Mouse (Mus musculus) macrophage (primary cell): Measurements from ENCODE around the gene Mau2. TPM values are rescaled to one million over a fixed set of nuclear protein-coding genes. Genes with fewer than 3 reads are reported as not detected.
"Not testable (repeated sequence)": the region's sequence is repeated elsewhere in the genome, so short reads cannot be mapped to it uniquely, and the experiment has no call there.

Experiments used
- H3K27ac ChIP-seq: fragments of 350-480 bp; formaldehyde crosslinking; 2 replicates; pipeline ENCODE4 v1.9.0; 2021
- H3K36me3 ChIP-seq: fragments of 350-480 bp; formaldehyde crosslinking; 2 replicates; pipeline ENCODE4 v1.9.0; 2021; ENCODE audit errors: inconsistent target
- H3K4me3 ChIP-seq: fragments of 350-480 bp; formaldehyde crosslinking; 2 replicates; pipeline ENCODE4 v1.9.0; 2021; ENCODE audit errors: inconsistent target
- H3K79me2 ChIP-seq: fragments of 350-480 bp; formaldehyde crosslinking; 2 replicates; pipeline ENCODE4 v1.9.0; 2021; ENCODE audit errors: inconsistent target
- WGBS: methylation state at CpG from one replicate; pipeline ENCODE4 v1.1.7; 2026; ENCODE audit warnings: inconsistent platforms; ENCODE audit not compliant: missing documents; 5-methylcytosine and 5-hydroxymethylcytosine counted together
- polyA plus RNA-seq: library from polyadenylated mRNA; stranded (reverse); fragments of 250-400 nt; gene quantifications from 3 replicates; pipeline ENCODE4 v1.2.4, GENCODE M21; 2018; ENCODE audit warnings: inconsistent platforms

The Mau2 gene
- polyA plus RNA-seq, 1 experiment from 2014 or later = 11.9 TPM

- no peaks in the 10 kb centered on the region for H3K79me2 ChIP-seq
- H3K4me3 ChIP-seq = no peak overlapping the region
- no peak overlapping the region for H3K27ac ChIP-seq
- WGBS = 100% methylated on average over 1 of the region's 1 CpGs
- peaks cover 70% of the 10 kb centered on the region for H3K36me3 ChIP-seq
Observed at GRCm38 (mm10) chr8:70057721-70058120, 15.2 kb upstream of the Mau2 start.

- 97% methylated on average over 5 of the region's 5 CpGs for WGBS
- peaks cover 27% of the 10 kb centered on the region for H3K79me2 ChIP-seq
- H3K27ac ChIP-seq, H3K4me3 ChIP-seq: not testable (repeated sequence)
- H3K36me3 ChIP-seq = peaks cover 44% of the 10 kb centered on the region; the same call in 1 of the 2 replicates
Observed at GRCm38 (mm10) chr8:70050434-70050833, 7.9 kb upstream of the Mau2 start.

- peaks cover 34% of the 10 kb centered on the region for H3K79me2 ChIP-seq
- H3K4me3 ChIP-seq = no peak overlapping the region
- no peak overlapping the region for H3K27ac ChIP-seq
- H3K36me3 ChIP-seq = peaks cover 36% of the 10 kb centered on the region; the same call in 1 of the 2 replicates
Observed at GRCm38 (mm10) chr8:70049662-70050061, 7.1 kb upstream of the Mau2 start.

- Histone ChIP-seq H3K36me3 (peaks cover 7% of the 10 kb centered on the region; the same call in 1 of the 2 replicates), H3K4me3 (no peak overlapping the region), H3K27ac (no peak overlapping the region), H3K79me2 (peaks cover 88% of the 10 kb centered on the region)
- WGBS = 92% methylated on average over 5 of the region's 5 CpGs
Observed at GRCm38 (mm10) chr8:70043996-70044395, 1.5 kb upstream of the Mau2 start.

GRCm38 (mm10) chr8:70041885-70042546, 518 bp downstream of the Mau2 start:
- H3K27ac ChIP-seq = peak overlapping the region; percentile 87
- under 1% methylated on average over 46 of the region's 47 CpGs for WGBS
- H3K79me2 ChIP-seq = peaks cover 96% of the 10 kb centered on the region
- H3K4me3 ChIP-seq = peak overlapping the region; percentile 88
- H3K36me3 ChIP-seq = no peaks in the 10 kb centered on the region

- Histone ChIP-seq H3K79me2 (peaks cover 97% of the 10 kb centered on the region), H3K27ac (no peak overlapping the region), H3K4me3 (no peak overlapping the region), H3K36me3 (0 out of 2 replicates have a peak, but pooled peaks cover 4% of the 10 kb centered on the region)
- 100% methylated on average over 1 of the region's 1 CpGs for WGBS
Observed at GRCm38 (mm10) chr8:70037994-70038393, 4.5 kb downstream of the Mau2 start.

GRCm38 (mm10) chr8:70030255-70030654, 12.3 kb downstream of the Mau2 start:
- Histone ChIP-seq H3K27ac (no peak overlapping the region), H3K79me2 (peaks cover 49% of the 10 kb centered on the region), H3K4me3 (no peak overlapping the region), H3K36me3 (peaks cover 73% of the 10 kb centered on the region)
- 100% methylated on average over 1 of the region's 1 CpGs for WGBS

GRCm38 (mm10) chr8:70026151-70026550, 16.4 kb downstream of the Mau2 start:
- 96% methylated on average over 2 of the region's 2 CpGs for WGBS
- peaks cover 8% of the 10 kb centered on the region; the same call in 1 of the 2 replicates for H3K79me2 ChIP-seq
- no peak overlapping the region for H3K27ac ChIP-seq
- H3K4me3 ChIP-seq = no peak overlapping the region
- H3K36me3 ChIP-seq = peaks cover 98% of the 10 kb centered on the region

- Histone ChIP-seq H3K4me3 (no peak overlapping the region), H3K27ac (no peak overlapping the region), H3K79me2 (no peaks in the 10 kb centered on the region), H3K36me3 (peaks cover 97% of the 10 kb centered on the region)
- WGBS = 92% methylated on average over 8 of the region's 8 CpGs
Observed at GRCm38 (mm10) chr8:70023596-70023995, 18.9 kb downstream of the Mau2 start.

- H3K36me3 ChIP-seq = peaks cover 31% of the 10 kb centered on the region; the same call in 1 of the 2 replicates
- 100% methylated on average over 1 of the region's 1 CpGs for WGBS
- no peak overlapping the region for H3K4me3 ChIP-seq
- no peaks in the 10 kb centered on the region for H3K79me2 ChIP-seq
- no peak overlapping the region for H3K27ac ChIP-seq
Observed at GRCm38 (mm10) chr8:70015017-70015416, 27.5 kb downstream of the Mau2 start.

GRCm38 (mm10) chr8:70012763-70013162, 29.8 kb downstream of the Mau2 start:
- WGBS = 76% methylated on average over 1 of the region's 1 CpGs
- Histone ChIP-seq H3K4me3 (no peak overlapping the region), H3K27ac (no peak overlapping the region), H3K79me2 (no peaks in the 10 kb centered on the region), H3K36me3 (peaks cover 12% of the 10 kb centered on the region; the same call in 1 of the 2 replicates)

- Histone ChIP-seq H3K27ac (no peak overlapping the region), H3K4me3 (no peak overlapping the region), H3K36me3 (peaks cover 8% of the 10 kb centered on the region; the same call in 1 of the 2 replicates), H3K79me2 (no peaks in the 10 kb centered on the region)
- 83% methylated on average over 3 of the region's 3 CpGs for whole genome bisulfite sequencing
Observed at GRCm38 (mm10) chr8:70012350-70012749, 30.2 kb downstream of the Mau2 start.

GRCm38 (mm10) chr8:70010796-70011195, 31.7 kb downstream of the Mau2 start:
- H3K79me2 ChIP-seq, H3K36me3 ChIP-seq, H3K27ac ChIP-seq, H3K4me3 ChIP-seq: not testable (repeated sequence)
- 89% methylated on average over 6 of the region's 14 CpGs for WGBS

GRCm38 (mm10) chr8:70005178-70005577, 37.4 kb downstream of the Mau2 start:
- no peaks in the 10 kb centered on the region for H3K79me2 ChIP-seq
- 50% methylated on average over 2 of the region's 2 CpGs for WGBS
- no peak overlapping the region for H3K27ac ChIP-seq
- no peak overlapping the region for H3K4me3 ChIP-seq
- no peaks in the 10 kb centered on the region for H3K36me3 ChIP-seq

- no peak overlapping the region for H3K27ac ChIP-seq
Observed at GRCm38 (mm10) chr8:70004345-70004744, 38.2 kb downstream of the Mau2 start.

GRCm38 (mm10) chr8:70003204-70003657, 39.3 kb downstream of the Mau2 start:
- H3K79me2 ChIP-seq = no peaks in the 10 kb centered on the region
- no peaks in the 10 kb centered on the region for H3K36me3 ChIP-seq
- peak overlapping the region; percentile 99 for H3K27ac ChIP-seq
- no peak overlapping the region for H3K4me3 ChIP-seq
- WGBS = 24% methylated on average over 4 of the region's 4 CpGs

More at GRCm38 (mm10) chr8:70004345-70004744, 38.2 kb downstream of the Mau2 start:
- no peak overlapping the region for H3K4me3 ChIP-seq
- no peaks in the 10 kb centered on the region for H3K36me3 ChIP-seq
- no peaks in the 10 kb centered on the region for H3K79me2 ChIP-seq
